Mouse (Mus musculus) myocyte (in vitro differentiated cells): ENCODE results near the gene Prkca. TPM values are rescaled to one million over a fixed set of nuclear protein-coding genes. Genes with fewer than 3 reads are reported as not detected.

ENCODE experiments used
- H3K27me3 ChIP-seq: one replicate; pipeline ENCODE4 v1.6.1; 2011; ENCODE audit not compliant: control insufficient read depth, insufficient read depth, insufficient read length
- H3K36me3 ChIP-seq: one replicate; pipeline ENCODE4 v1.6.1; 2011; ENCODE audit not compliant: control insufficient read depth, insufficient read depth
- H3K4me2 ChIP-seq: one replicate; pipeline ENCODE4 v1.6.1; 2011; ENCODE audit warnings: low read depth, control low read depth
- H3K4me3 ChIP-seq: one replicate; pipeline ENCODE4 v1.5.1; 2011; ENCODE audit warnings: mild to moderate bottlenecking, control low read depth, moderate library complexity
- H3K79me2 ChIP-seq: one replicate; pipeline ENCODE4 v1.6.1; 2011; ENCODE audit not compliant: control insufficient read depth, insufficient read depth
- H3ac ChIP-seq: one replicate; pipeline ENCODE4 v1.6.1; 2011; ENCODE audit not compliant: control insufficient read depth, insufficient read length
- CEBPB ChIP-seq: IDR thresholded peaks from 2 replicates; pipeline ENCODE4 v1.6.1; 2011; ENCODE audit warnings: mild to moderate bottlenecking, moderate library complexity; ENCODE audit not compliant: poor library complexity, insufficient read depth, severe bottlenecking
- E2F4 ChIP-seq: IDR thresholded peaks from one replicate; pipeline ENCODE4 v1.6.1; 2011; ENCODE audit warnings: mild to moderate bottlenecking, control low read depth, moderate library complexity; ENCODE audit not compliant: insufficient read depth
- MAX ChIP-seq: IDR thresholded peaks from one replicate; pipeline ENCODE4 v1.6.1; 2011; ENCODE audit warnings: low read depth, mild to moderate bottlenecking, control low read depth
- MYOD1 ChIP-seq, 3 experiments: IDR thresholded peaks; one replicate each; pipeline ENCODE4 v1.6.1; 2011; ENCODE audit warnings: control low read depth in 2 of 3, low read depth in 2 of 3, mild to moderate bottlenecking in 2 of 3, moderate library complexity in 1 of 3; ENCODE audit not compliant: insufficient read length in 2 of 3, control insufficient read depth in 1 of 3
- MYOG ChIP-seq, 3 experiments: IDR thresholded peaks; one replicate each; pipeline ENCODE4 v1.6.1; 2011; ENCODE audit warnings: control low read depth in 2 of 3, low read depth in 2 of 3, mild to moderate bottlenecking in 2 of 3; ENCODE audit not compliant: insufficient read length in 2 of 3, control insufficient read depth in 1 of 3, insufficient read depth in 1 of 3
- POLR2A ChIP-seq: IDR thresholded peaks from one replicate; pipeline ENCODE4 v1.6.1; 2011; ENCODE audit warnings: low read depth, mild to moderate bottlenecking, control low read depth, moderate library complexity; ENCODE audit not compliant: insufficient read length
- POLR2AphosphoS2 ChIP-seq: IDR thresholded peaks from one replicate; pipeline ENCODE4 v1.6.1; 2011; ENCODE audit warnings: low read depth, control low read depth; ENCODE audit not compliant: insufficient read length
- REST ChIP-seq: IDR thresholded peaks from one replicate; pipeline ENCODE4 v1.6.1; 2011; ENCODE audit warnings: mild to moderate bottlenecking, control low read depth, moderate library complexity; ENCODE audit not compliant: insufficient read depth, insufficient read length
- SRF ChIP-seq: IDR thresholded peaks from one replicate; pipeline ENCODE4 v1.6.1; 2011; ENCODE audit warnings: low read depth; ENCODE audit not compliant: control insufficient read depth, insufficient read length
- TCF12 ChIP-seq: IDR thresholded peaks from one replicate; pipeline ENCODE4 v1.6.1; 2011; ENCODE audit warnings: mild to moderate bottlenecking, control low read depth; ENCODE audit not compliant: poor library complexity, insufficient read depth, severe bottlenecking
- TCF3 ChIP-seq: IDR thresholded peaks from one replicate; pipeline ENCODE4 v1.6.1; 2011; ENCODE audit warnings: low read depth, control low read depth; ENCODE audit not compliant: insufficient read length
- USF1 ChIP-seq: IDR thresholded peaks from one replicate; pipeline ENCODE4 v1.6.1; 2011; ENCODE audit warnings: low read depth, mild to moderate bottlenecking, control low read depth, moderate library complexity
- polyA plus RNA-seq: library from polyadenylated mRNA; unstranded; fragments of >200 nt; fragmentation: generic; extraction: Trizol; gene quantifications from one replicate; pipeline ENCODE4 v1.2.1, GENCODE M21; 2012; ENCODE audit warnings: missing spikeins

Prkca gene
- polyA plus RNA-seq, 1 experiment: 15.3 TPM

DNA sequence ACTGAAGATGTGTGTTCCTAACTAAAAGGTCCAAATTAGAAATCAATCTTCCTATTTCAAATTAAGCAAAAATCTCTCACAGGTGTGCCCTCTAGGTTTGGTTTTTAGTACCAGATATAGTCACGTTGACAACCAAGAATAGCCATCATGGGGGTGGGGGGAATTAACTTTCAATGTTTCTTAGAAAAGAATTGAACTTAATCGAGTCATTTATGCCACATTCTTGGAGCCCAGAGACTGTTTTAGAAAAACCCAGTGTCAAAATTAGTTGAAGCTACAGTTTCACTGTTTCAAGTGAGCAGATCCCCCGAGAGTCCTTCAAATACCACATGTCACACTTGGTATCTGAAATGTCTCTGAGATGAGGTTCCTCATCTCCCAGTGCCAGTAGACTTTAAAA, 173.6 kb downstream of the Prkca start:
- H3K79me2 ChIP-seq: no peaks in the 10 kb centered on the region
- H3K4me2 ChIP-seq: no peak overlapping the region
- H3ac ChIP-seq: no peak overlapping the region
- H3K4me3 ChIP-seq: no peak overlapping the region
- H3K36me3 ChIP-seq: no peaks in the 10 kb centered on the region
- no peak for TF ChIP-seq TCF3
- no peak for TF ChIP-seq E2F4
- no peak for TF ChIP-seq MYOD1 (IDR thresholded peaks at IDR 0.05; ENCODE audit: control insufficient read depth in 1 of 3, insufficient read length in 2 of 3, low read depth in 2 of 3)
- no peak for TF ChIP-seq MAX
- TF ChIP-seq POLR2AphosphoS2: no peak
- TF ChIP-seq USF1: no peak
- no peak for TF ChIP-seq SRF
- no peak for TF ChIP-seq TCF12
- no peak for TF ChIP-seq POLR2A
- TF ChIP-seq REST: no peak
- TF ChIP-seq CEBPB: no peak
- TF ChIP-seq MYOG (IDR thresholded peaks at IDR 0.05; ENCODE audit: control insufficient read depth in 1 of 3, insufficient read depth in 1 of 3, insufficient read length in 2 of 3, low read depth in 2 of 3): no peak
- no peaks in the 10 kb centered on the region for H3K27me3 ChIP-seq

GRCm38 (mm10) chr11:108165725-108166124, 178.0 kb downstream of the Prkca start:
- Histone ChIP-seq H3K4me2 (peak overlapping the region; percentile 55), H3K27me3 (no peaks in the 10 kb centered on the region), H3ac (no peak overlapping the region), H3K36me3 (no peaks in the 10 kb centered on the region), H3K79me2 (no peaks in the 10 kb centered on the region), H3K4me3 (no peak overlapping the region)
- TF ChIP-seq REST: no peak
- TF ChIP-seq CEBPB: no peak
- no peak for TF ChIP-seq USF1
- no peak for TF ChIP-seq POLR2A
- TF ChIP-seq E2F4: no peak
- TF ChIP-seq TCF12: no peak
- no peak for TF ChIP-seq SRF
- TF ChIP-seq POLR2AphosphoS2: no peak
- TF ChIP-seq MYOD1 (IDR thresholded peaks at IDR 0.05; ENCODE audit: control insufficient read depth in 1 of 3, insufficient read length in 2 of 3, low read depth in 2 of 3): no peak
- no peak for TF ChIP-seq TCF3
- TF ChIP-seq MYOG (IDR thresholded peaks at IDR 0.05; ENCODE audit: control insufficient read depth in 1 of 3, insufficient read depth in 1 of 3, insufficient read length in 2 of 3, low read depth in 2 of 3): no peak
- no peak for TF ChIP-seq MAX

GRCm38 (mm10) chr11:108162639-108163038, 181.1 kb downstream of the Prkca start:
- Histone ChIP-seq H3K79me2 (no peaks in the 10 kb centered on the region), H3K4me3 (no peak overlapping the region), H3K27me3 (no peaks in the 10 kb centered on the region), H3K4me2 (no peak overlapping the region), H3ac (no peak overlapping the region), H3K36me3 (no peaks in the 10 kb centered on the region)
- no peak for TF ChIP-seq E2F4
- TF ChIP-seq MYOD1 (IDR thresholded peaks at IDR 0.05; ENCODE audit: control insufficient read depth in 1 of 3, insufficient read length in 2 of 3, low read depth in 2 of 3): no peak
- no peak for TF ChIP-seq MYOG (IDR thresholded peaks at IDR 0.05; ENCODE audit: control insufficient read depth in 1 of 3, insufficient read depth in 1 of 3, insufficient read length in 2 of 3, low read depth in 2 of 3)
- TF ChIP-seq CEBPB: no peak
- TF ChIP-seq REST: no peak
- no peak for TF ChIP-seq USF1
- TF ChIP-seq TCF3: no peak
- no peak for TF ChIP-seq MAX
- no peak for TF ChIP-seq POLR2A
- TF ChIP-seq SRF: no peak
- no peak for TF ChIP-seq POLR2AphosphoS2
- TF ChIP-seq TCF12: no peak

DNA sequence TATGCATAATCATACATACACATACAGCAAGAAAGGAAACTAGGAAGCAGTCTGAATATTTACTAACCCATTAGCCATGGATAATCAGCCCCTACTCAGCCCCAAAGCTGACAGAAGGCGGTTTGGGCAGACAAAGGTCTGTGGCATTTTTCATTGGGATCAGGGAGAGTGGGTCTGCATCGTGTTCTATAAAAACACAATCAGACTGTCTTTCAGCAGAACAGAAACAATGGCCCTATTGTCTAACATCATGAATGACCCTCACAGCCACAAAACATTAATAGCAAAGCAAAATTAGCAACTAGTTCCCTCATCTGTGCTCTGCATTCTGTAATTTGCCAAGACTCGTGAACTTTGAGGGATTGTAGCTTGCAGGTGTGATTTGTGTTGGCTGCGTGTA, 181.6 kb downstream of the Prkca start:
- H3ac ChIP-seq: no peak overlapping the region

DNA sequence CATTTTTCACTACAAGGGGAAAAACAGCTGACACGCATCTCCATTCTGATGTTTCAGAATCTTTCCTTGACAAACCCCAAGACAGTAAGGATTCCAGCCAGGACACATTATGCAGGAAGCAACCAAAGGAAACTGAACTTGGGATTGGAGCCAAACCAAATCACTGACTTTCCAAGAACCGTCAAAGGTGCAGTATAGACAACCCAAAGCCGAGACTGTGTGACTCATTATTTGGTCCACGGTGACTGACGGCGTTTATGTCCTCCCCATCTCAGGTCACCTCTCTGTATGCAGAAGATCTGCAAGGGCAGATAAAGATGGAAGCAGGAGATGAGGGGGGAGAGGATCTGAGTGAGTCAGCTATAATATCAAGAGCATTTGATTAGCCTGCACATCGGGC, 183.7 kb downstream of the Prkca start:
- TF ChIP-seq POLR2AphosphoS2 (no peak), MAX (no peak)
- H3K36me3 ChIP-seq: no peaks in the 10 kb centered on the region
- no peaks in the 10 kb centered on the region for H3K79me2 ChIP-seq
- no peaks in the 10 kb centered on the region for H3K27me3 ChIP-seq
- H3K4me3 ChIP-seq: no peak overlapping the region
- H3K4me2 ChIP-seq: no peak overlapping the region
- H3ac ChIP-seq: no peak overlapping the region

More for the DNA sequence above, 181.6 kb downstream of the Prkca start:
- Histone ChIP-seq H3K36me3 (no peaks in the 10 kb centered on the region), H3K27me3 (no peaks in the 10 kb centered on the region), H3K4me2 (no peak overlapping the region), H3K79me2 (no peaks in the 10 kb centered on the region), H3K4me3 (no peak overlapping the region)
- no peak for TF ChIP-seq REST
- TF ChIP-seq TCF3: no peak
- no peak for TF ChIP-seq MYOG (IDR thresholded peaks at IDR 0.05; ENCODE audit: control insufficient read depth in 1 of 3, insufficient read depth in 1 of 3, insufficient read length in 2 of 3, low read depth in 2 of 3)
- no peak for TF ChIP-seq POLR2A
- no peak for TF ChIP-seq SRF
- TF ChIP-seq USF1: no peak
- no peak for TF ChIP-seq E2F4
- TF ChIP-seq MAX: no peak
- TF ChIP-seq TCF12: no peak
- no peak for TF ChIP-seq POLR2AphosphoS2
